Mouse (Mus musculus) testis, adult 2 months (tissue): ENCODE measurements around the gene Ferd3l.

Experiments used
- CTCF ChIP-seq: fragments of 200-500 bp; IDR thresholded peaks from 2 replicates; pipeline ENCODE4 v1.5.1; 2012; ENCODE audit warnings: low read depth, mild to moderate bottlenecking, inconsistent platforms, low read length, moderate library complexity; ENCODE audit not compliant: control insufficient read depth, insufficient read depth, insufficient replicate concordance
- POLR2A ChIP-seq: fragments of 200-500 bp; IDR thresholded peaks from 2 replicates; pipeline ENCODE4 v1.6.1; 2012; ENCODE audit warnings: low read depth, mild to moderate bottlenecking, inconsistent platforms, low read length, moderate library complexity; ENCODE audit not compliant: control insufficient read depth

DNA sequence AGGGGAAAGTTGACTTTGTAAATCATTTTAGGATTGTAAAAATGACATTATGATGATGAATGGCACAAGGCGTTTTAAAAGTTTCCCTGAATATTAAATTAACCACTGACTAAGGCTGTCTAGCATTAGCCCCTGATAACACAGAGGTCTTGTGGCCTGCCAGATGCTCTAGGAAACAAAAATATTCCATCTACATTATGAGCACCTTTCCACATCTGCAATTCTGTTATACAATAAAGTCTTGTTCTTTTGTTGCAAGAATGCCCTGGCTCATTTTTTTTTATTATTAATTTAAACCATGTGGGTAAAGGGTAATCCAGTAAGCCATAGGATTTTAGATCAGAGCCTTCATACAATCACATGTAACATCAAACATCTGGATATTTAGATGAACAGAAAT lies 33.6 kb upstream of the Ferd3l start:
- TF ChIP-seq CTCF (no peak), POLR2A (no peak)
